Mouse (Mus musculus) MEL (cell line): ENCODE data around the gene Igf2bp3. TPM values are rescaled to one million over a fixed set of nuclear protein-coding genes. Genes with fewer than 3 reads are reported as not detected.
A peak's percentile ranks its signal among the peaks of the same experiment; 100 is the strongest.

ENCODE experiments used
- DNase-seq: peaks from one replicate; pipeline ENCODE4 v3.0.0; 2011; ENCODE audit warnings: low read depth, low spot score
- H3K27ac ChIP-seq: 2 replicates; pipeline ENCODE4 v1.5.1; 2012; ENCODE audit warnings: low read depth, mild to moderate bottlenecking, control low read depth, low read length, moderate library complexity; ENCODE audit not compliant: control insufficient read depth
- H3K27me3 ChIP-seq, 2 experiments: fragments of 150-350 bp in 1 of 2; sonication (generic) in 1 of 2; 2 replicates each; pipeline ENCODE4 v1.6.1; 2012; ENCODE audit warnings: low read length in 2 of 2, mild to moderate bottlenecking in 2 of 2, improper control_type of control experiment in 1 of 2, moderate library complexity in 1 of 2; ENCODE audit not compliant: insufficient read depth in 2 of 2, control insufficient read depth in 1 of 2
- H3K36me3 ChIP-seq, 2 experiments: 2 replicates each; pipeline ENCODE4 v1.6.1; 2012 to 2014; ENCODE audit warnings: low read length in 2 of 2, improper control_type of control experiment in 1 of 2, inconsistent platforms in 1 of 2, mild to moderate bottlenecking in 1 of 2; ENCODE audit not compliant: insufficient read depth in 2 of 2, control insufficient read depth in 1 of 2
- H3K4me1 ChIP-seq, 2 experiments: fragments of 150-350 bp in 1 of 2; sonication (generic) in 1 of 2; 2 replicates each; pipeline ENCODE4 v1.6.1; 2012; ENCODE audit warnings: low read length in 2 of 2, improper control_type of control experiment in 1 of 2, mild to moderate bottlenecking in 1 of 2; ENCODE audit not compliant: insufficient read depth in 2 of 2, control insufficient read depth in 1 of 2
- H3K4me3 ChIP-seq, 2 experiments: fragments of 150-350 bp in 1 of 2; sonication (generic) in 1 of 2; 2 replicates each; pipeline ENCODE4 v1.5.1; 2012; ENCODE audit warnings: low read depth in 2 of 2, low read length in 2 of 2, mild to moderate bottlenecking in 2 of 2, moderate library complexity in 2 of 2, control low read depth in 1 of 2, improper control_type of control experiment in 1 of 2; ENCODE audit not compliant: control insufficient read depth in 1 of 2, insufficient read depth in 1 of 2
- H3K79me2 ChIP-seq: 2 replicates; pipeline ENCODE4 v1.6.1; 2012; ENCODE audit warnings: mild to moderate bottlenecking, low read length, moderate library complexity; ENCODE audit not compliant: control insufficient read depth, poor library complexity, insufficient read depth
- H3K9ac ChIP-seq: 2 replicates; pipeline ENCODE4 v1.6.1; 2012; ENCODE audit warnings: low read depth, mild to moderate bottlenecking, control low read depth, low read length, moderate library complexity; ENCODE audit not compliant: control insufficient read depth, poor library complexity, severe bottlenecking
- H3K9me3 ChIP-seq: fragments of 150-350 bp; sonication (generic); replicated peaks from 2 replicates; pipeline ENCODE4 v1.6.1; 2012; ENCODE audit warnings: mild to moderate bottlenecking, low read length, improper control_type of control experiment, moderate library complexity; ENCODE audit not compliant: insufficient read depth
- BHLHE40 ChIP-seq: IDR thresholded peaks from 2 replicates; pipeline ENCODE4 v1.6.1; 2012; ENCODE audit warnings: low read depth, mild to moderate bottlenecking, inconsistent platforms, low read length, improper control_type of control experiment, borderline replicate concordance
- CHD1 ChIP-seq: IDR thresholded peaks from 2 replicates; pipeline ENCODE4 v1.6.1; 2012; ENCODE audit warnings: low read depth, mild to moderate bottlenecking, inconsistent platforms, low read length, improper control_type of control experiment
- CHD2 ChIP-seq: IDR thresholded peaks from 2 replicates; pipeline ENCODE4 v1.6.1; 2011; ENCODE audit warnings: low read length, improper control_type of control experiment
- CTCF ChIP-seq, 3 experiments: IDR thresholded peaks in 2 of 3; conservative IDR thresholded peaks in 1 of 3; 2 replicates each; pipeline ENCODE4 v1.5.1; 2011 to 2012; ENCODE audit warnings: low read length in 3 of 3, low read depth in 2 of 3, mild to moderate bottlenecking in 2 of 3, improper control_type of control experiment in 1 of 3, inconsistent platforms in 1 of 3, mixed read lengths in 1 of 3, moderate library complexity in 1 of 3; ENCODE audit not compliant: control insufficient read depth in 1 of 3, insufficient read depth in 1 of 3, poor library complexity in 1 of 3, severe bottlenecking in 1 of 3
- E2F4 ChIP-seq: IDR thresholded peaks from 2 replicates; pipeline ENCODE4 v1.6.1; 2011; ENCODE audit warnings: low read depth, low read length, improper control_type of control experiment, borderline replicate concordance
- ELF1 ChIP-seq: IDR thresholded peaks from 2 replicates; pipeline ENCODE4 v1.6.1; 2014; ENCODE audit warnings: low read depth, mild to moderate bottlenecking, inconsistent platforms, low read length, improper control_type of control experiment, moderate library complexity
- EP300 ChIP-seq, 2 experiments: IDR thresholded peaks; 2 replicates each; pipeline ENCODE4 v1.6.1; 2011; ENCODE audit warnings: improper control_type of control experiment in 2 of 2, low read length in 2 of 2, low read depth in 1 of 2, mild to moderate bottlenecking in 1 of 2
- GATA1 ChIP-seq: IDR thresholded peaks from 2 replicates; pipeline ENCODE4 v1.6.1; 2011; ENCODE audit warnings: low read depth, low read length, improper control_type of control experiment
- MAFK ChIP-seq: IDR thresholded peaks from 2 replicates; pipeline ENCODE4 v1.6.1; 2011; ENCODE audit warnings: low read depth, mild to moderate bottlenecking, low read length, improper control_type of control experiment, borderline replicate concordance
- MAX ChIP-seq: IDR thresholded peaks from 2 replicates; pipeline ENCODE4 v1.6.1; 2011; ENCODE audit warnings: low read length, improper control_type of control experiment
- MEF2A ChIP-seq: IDR thresholded peaks from 2 replicates; pipeline ENCODE4 v1.6.1; 2014; ENCODE audit warnings: low read depth, mild to moderate bottlenecking, inconsistent platforms, low read length, improper control_type of control experiment; ENCODE audit not compliant: poor library complexity, insufficient replicate concordance, severe bottlenecking; ENCODE audit errors: extremely low read depth
- MYC ChIP-seq: IDR thresholded peaks from 2 replicates; pipeline ENCODE4 v1.6.1; 2011; ENCODE audit warnings: low read depth, mild to moderate bottlenecking, low read length, improper control_type of control experiment, moderate library complexity
- NELFE ChIP-seq: IDR thresholded peaks from 2 replicates; pipeline ENCODE4 v1.6.1; 2011; ENCODE audit warnings: low read depth, low read length, improper control_type of control experiment
- POLR2AphosphoS5 ChIP-seq: IDR thresholded peaks from 2 replicates; pipeline ENCODE4 v1.6.1; 2012; ENCODE audit warnings: low read depth, borderline replicate concordance, mild to moderate bottlenecking, inconsistent platforms, low read length, moderate library complexity, mixed read lengths
- RAD21 ChIP-seq: IDR thresholded peaks from 2 replicates; pipeline ENCODE4 v1.6.1; 2011; ENCODE audit warnings: mild to moderate bottlenecking, low read depth, low read length, improper control_type of control experiment
- SIN3A ChIP-seq: IDR thresholded peaks from 2 replicates; pipeline ENCODE4 v1.6.1; 2012; ENCODE audit warnings: low read length, improper control_type of control experiment, inconsistent platforms
- SMC3 ChIP-seq: IDR thresholded peaks from 2 replicates; pipeline ENCODE4 v1.6.1; 2011; ENCODE audit warnings: low read depth, low read length, improper control_type of control experiment
- TBP ChIP-seq: IDR thresholded peaks from 2 replicates; pipeline ENCODE4 v1.8.0; 2011; ENCODE audit warnings: low read depth, low read length, improper control_type of control experiment
- TCF12 ChIP-seq: IDR thresholded peaks from 2 replicates; pipeline ENCODE4 v1.6.1; 2014; ENCODE audit warnings: low read depth, mild to moderate bottlenecking, inconsistent platforms, low read length, improper control_type of control experiment, moderate library complexity
- UBTF ChIP-seq: IDR thresholded peaks from 2 replicates; pipeline ENCODE4 v1.6.1; 2012; ENCODE audit warnings: low read depth, mild to moderate bottlenecking, inconsistent platforms, low read length, improper control_type of control experiment, moderate library complexity, borderline replicate concordance; ENCODE audit not compliant: insufficient read depth
- USF1 ChIP-seq: IDR thresholded peaks from 2 replicates; pipeline ENCODE4 v1.6.1; 2014; ENCODE audit warnings: low read depth, mild to moderate bottlenecking, inconsistent platforms, low read length, improper control_type of control experiment, moderate library complexity
- ZC3H11A ChIP-seq: IDR thresholded peaks from 2 replicates; pipeline ENCODE4 v1.6.1; 2012; ENCODE audit warnings: low read depth, mild to moderate bottlenecking, inconsistent platforms, low read length, improper control_type of control experiment
- ZKSCAN1 ChIP-seq: IDR thresholded peaks from 2 replicates; pipeline ENCODE4 v1.6.1; 2012; ENCODE audit warnings: low read depth, mild to moderate bottlenecking, inconsistent platforms, low read length, improper control_type of control experiment, moderate library complexity
- ZMIZ1 ChIP-seq: IDR thresholded peaks from 2 replicates; pipeline ENCODE4 v1.6.1; 2012; ENCODE audit warnings: low read depth, mild to moderate bottlenecking, inconsistent platforms, low read length, improper control_type of control experiment, moderate library complexity
- ZNF384 ChIP-seq: IDR thresholded peaks from 2 replicates; pipeline ENCODE4 v1.6.1; 2012; ENCODE audit warnings: low read depth, mild to moderate bottlenecking, inconsistent platforms, low read length, improper control_type of control experiment
- polyA plus RNA-seq, 2 experiments: library from polyadenylated mRNA; stranded (reverse) in 1 of 2; unstranded in 1 of 2; fragments of >175 nt in 1 of 2; fragments of >200 nt in 1 of 2; gene quantifications; 2 replicates each; pipeline versions ENCODE4 v1.2.1 to v1.2.4; 2012; ENCODE audit warnings: low replicate concordance in 2 of 2, low read depth in 1 of 2; ENCODE audit not compliant: insufficient read length in 2 of 2, insufficient read depth in 1 of 2, missing spikeins in 1 of 2
- total RNA-seq: library from RNA; depleted of rRNA; stranded (reverse); fragments of 300-350 nt; gene quantifications from 2 replicates; pipeline ENCODE4 v1.2.3, GENCODE M21; 2012

Igf2bp3 gene
- total and polyA plus RNA-seq, 3 experiments: 0.12 to 0.29 TPM; not detected in 1

DNA sequence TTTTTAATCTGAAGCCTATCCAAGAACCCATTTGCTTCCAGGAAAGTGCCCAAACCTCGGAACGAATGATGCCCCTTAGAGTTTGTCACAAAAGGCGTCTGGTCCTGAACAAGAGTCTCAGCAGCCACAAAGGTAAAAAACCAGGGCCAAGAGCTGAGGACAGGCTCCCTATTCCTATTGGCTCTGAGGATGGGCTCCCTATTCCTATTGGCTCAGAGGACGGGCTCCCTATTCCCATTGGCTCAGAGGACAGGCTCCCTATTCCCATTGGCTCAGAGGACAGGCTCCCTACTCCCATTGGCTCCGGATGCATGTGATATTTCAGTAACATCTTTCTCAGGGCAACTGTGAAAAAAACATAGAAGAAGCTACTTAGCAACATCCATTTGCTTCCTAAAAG is 5.8 kb downstream of the Igf2bp3 start:
- Histone ChIP-seq H3K4me1 (no peaks in the 10 kb centered on the region), H3K27me3 (no peaks in the 10 kb centered on the region), H3K4me3 (no peak overlapping the region), H3K79me2 (no peaks in the 10 kb centered on the region), H3K9ac (no peak overlapping the region), H3K27ac (no peak overlapping the region), H3K36me3 (no peaks in the 10 kb centered on the region), H3K9me3 (no peaks in the 10 kb centered on the region)
- DNase-seq: peak; percentile 30
- TF ChIP-seq ZMIZ1 (no peak), E2F4 (no peak), NELFE (no peak), MEF2A (no peak), CTCF (IDR thresholded peaks at IDR 0.05 in 2 of 3, conservative IDR thresholded peaks at IDR 0.05 in 1 of 3; ENCODE audit: control insufficient read depth in 1 of 3, insufficient read depth in 1 of 3, low read depth in 2 of 3, low read length in 3 of 3, poor library complexity in 1 of 3, severe bottlenecking in 1 of 3) (no peak), UBTF (no peak), SIN3A (no peak), USF1 (no peak), MYC (no peak), ZNF384 (no peak), ZC3H11A (no peak), MAFK (no peak)

DNA sequence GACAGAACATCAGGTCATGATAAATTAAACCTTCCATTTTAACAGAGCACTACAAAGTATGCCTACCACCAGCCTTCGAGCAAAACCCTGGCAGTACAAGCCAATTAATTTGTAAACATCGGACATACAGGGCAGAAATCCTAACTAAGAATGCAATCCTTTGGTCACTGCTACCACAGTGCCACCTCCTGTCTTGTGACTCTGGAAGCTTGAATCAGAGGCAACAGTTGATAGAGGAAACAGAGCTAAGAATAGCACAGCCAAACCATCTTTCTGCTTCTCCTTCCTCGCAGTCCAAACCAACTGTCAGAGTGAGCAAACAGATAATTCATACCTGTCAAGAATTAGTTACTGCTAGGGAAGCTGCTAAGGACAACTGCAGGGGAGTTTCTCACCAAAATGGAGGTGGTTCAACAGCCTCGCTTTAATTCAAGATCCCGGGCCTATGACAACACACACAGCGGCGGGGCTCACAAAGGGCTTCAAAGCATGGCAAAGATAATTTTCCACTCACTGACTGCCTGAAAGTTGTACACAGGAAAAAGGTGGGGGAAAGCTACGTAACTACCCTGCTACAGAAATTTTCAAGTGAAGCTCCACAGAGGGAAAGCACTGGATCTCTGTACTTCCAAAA is 6.3 kb downstream of the Igf2bp3 start:
- no peak for TF ChIP-seq ZKSCAN1
- no peak for TF ChIP-seq ELF1
- no peak for TF ChIP-seq UBTF
- TF ChIP-seq SIN3A: no peak
- no peak for TF ChIP-seq MAX
- no peak for TF ChIP-seq CHD2
- TF ChIP-seq ZC3H11A: no peak
- no peak for TF ChIP-seq BHLHE40
- TF ChIP-seq SMC3: no peak
- TF ChIP-seq CHD1: no peak
- TF ChIP-seq RAD21: no peak
- no peak for TF ChIP-seq GATA1
- TF ChIP-seq EP300 (IDR thresholded peaks at IDR 0.05; ENCODE audit: low read depth in 1 of 2, low read length in 2 of 2): no peak
- no peak for TF ChIP-seq TCF12
- no peak for TF ChIP-seq POLR2AphosphoS5
- TF ChIP-seq TBP: no peak

More for the DNA sequence above, 6.3 kb downstream of the Igf2bp3 start:
- H3K79me2 ChIP-seq: no peaks in the 10 kb centered on the region
- H3K9me3 ChIP-seq: no peaks in the 10 kb centered on the region
- H3K9ac ChIP-seq: no peak overlapping the region
- H3K27me3 ChIP-seq: no peaks in the 10 kb centered on the region
- no peak for DNase-seq
- H3K27ac ChIP-seq: no peak overlapping the region
- H3K4me1 ChIP-seq: no peaks in the 10 kb centered on the region
- no peaks in the 10 kb centered on the region for H3K36me3 ChIP-seq
- no peak overlapping the region for H3K4me3 ChIP-seq
